Mouse (Mus musculus) heart, adult 8-10 months (tissue): ENCODE measurements around the gene Xntrpc. TPM values are rescaled to one million over a fixed set of nuclear protein-coding genes. Genes with fewer than 3 reads are reported as not detected.
"Not testable (repeated sequence)": the region's sequence is repeated elsewhere in the genome, so short reads cannot be mapped to it uniquely, and the experiment has no call there.

Experiments
- DNase-seq: peaks from one replicate; pipeline ENCODE4 v3.0.0; 2022; ENCODE audit warnings: low spot score
- total RNA-seq, 4 experiments: library from RNA; stranded (reverse); gene quantifications; 2 replicates each; pipeline ENCODE4 v1.2.4; 2022

The Xntrpc gene
- total RNA-seq, result 1 to 10 TPM in 2 of 4 experiments, under 1 TPM in 2; 0.47 to 1.1 (median 0.82) TPM

- peak; percentile 93 for DNase-seq
These were observed at the start of gene Xntrpc, which contains the start of the genes Rnf121 and Xndc1 for GRCm38 (mm10) chr7:102065046-102065891. Gene Xntrpc, plus strand, starts transcription at chr7:102065713. Gene Rnf121, minus strand, starts transcription at chr7:102065469. Gene Xndc1, plus strand, starts transcription at chr7:102065511.

GRCm38 (mm10) chr7:102016936-102017335 lies 48.6 kb upstream of the Xntrpc start:
- DNase-seq, result no peak

- peak; percentile 48 for DNase-seq
These were observed 48.1 kb upstream of the Xntrpc start for GRCm38 (mm10) chr7:102017452-102017851.

GRCm38 (mm10) chr7:102018034-102018433 lies 47.5 kb upstream of the Xntrpc start:
- DNase-seq, result peak; percentile 44

GRCm38 (mm10) chr7:102018590-102018989 lies 46.9 kb upstream of the Xntrpc start, which contains the start of gene Il18bp:
Gene Il18bp, minus strand, starts transcription at chr7:102018690.
- DNase-seq, result no peak

- DNase-seq, result no peak
These were observed 46.2 kb upstream of the Xntrpc start for GRCm38 (mm10) chr7:102019362-102019761.

GRCm38 (mm10) chr7:102020934-102021333 lies 44.6 kb upstream of the Xntrpc start:
- not testable (repeated sequence) for DNase-seq

- DNase-seq, result no peak
These were observed 41.7 kb upstream of the Xntrpc start for GRCm38 (mm10) chr7:102023821-102024220.

- no peak for DNase-seq
These were observed 40.1 kb upstream of the Xntrpc start for GRCm38 (mm10) chr7:102025187-102026119.

- no peak for DNase-seq
These were observed 30.6 kb upstream of the Xntrpc start for GRCm38 (mm10) chr7:102034904-102035303.

- DNase-seq, result no peak
These were observed 30.0 kb upstream of the Xntrpc start for GRCm38 (mm10) chr7:102035534-102035933.

- DNase-seq, result no peak
These were observed 28.2 kb upstream of the Xntrpc start for GRCm38 (mm10) chr7:102037318-102037717.

- DNase-seq, result no peak
These were observed 23.2 kb upstream of the Xntrpc start for GRCm38 (mm10) chr7:102042314-102042713.

GRCm38 (mm10) chr7:102048524-102048923 lies 17.0 kb upstream of the Xntrpc start:
- DNase-seq, result not testable (repeated sequence)

- no peak for DNase-seq
These were observed 4.2 kb upstream of the Xntrpc start for GRCm38 (mm10) chr7:102061353-102061752.

GRCm38 (mm10) chr7:102062203-102062602 lies 3.3 kb upstream of the Xntrpc start:
- no peak for DNase-seq

GRCm38 (mm10) chr7:102063891-102064290 lies 1.6 kb upstream of the Xntrpc start:
- no peak for DNase-seq

- no peak for DNase-seq
These were observed 863 bp upstream of the Xntrpc start for GRCm38 (mm10) chr7:102064655-102065045.

GRCm38 (mm10) chr7:102066363-102066762 lies 850 bp downstream of the Xntrpc start:
- no peak for DNase-seq

GRCm38 (mm10) chr7:102076714-102077296 lies 11.3 kb downstream of the Xntrpc start:
- DNase-seq, result no peak

GRCm38 (mm10) chr7:102078517-102078916 lies 13.0 kb downstream of the Xntrpc start:
- DNase-seq, result no peak

- no peak for DNase-seq
These were observed 14.8 kb downstream of the Xntrpc start for GRCm38 (mm10) chr7:102080311-102080710.
